Mouse (Mus musculus) spleen, adult 18-20 months (tissue): ENCODE measurements around the gene Mcts2.

Experiments
- DNase-seq, 2 experiments: peaks; one replicate each; pipeline ENCODE4 v3.0.0; 2022; ENCODE audit warnings: mixed read lengths in 2 of 2

Gene Mcts2

DNA sequence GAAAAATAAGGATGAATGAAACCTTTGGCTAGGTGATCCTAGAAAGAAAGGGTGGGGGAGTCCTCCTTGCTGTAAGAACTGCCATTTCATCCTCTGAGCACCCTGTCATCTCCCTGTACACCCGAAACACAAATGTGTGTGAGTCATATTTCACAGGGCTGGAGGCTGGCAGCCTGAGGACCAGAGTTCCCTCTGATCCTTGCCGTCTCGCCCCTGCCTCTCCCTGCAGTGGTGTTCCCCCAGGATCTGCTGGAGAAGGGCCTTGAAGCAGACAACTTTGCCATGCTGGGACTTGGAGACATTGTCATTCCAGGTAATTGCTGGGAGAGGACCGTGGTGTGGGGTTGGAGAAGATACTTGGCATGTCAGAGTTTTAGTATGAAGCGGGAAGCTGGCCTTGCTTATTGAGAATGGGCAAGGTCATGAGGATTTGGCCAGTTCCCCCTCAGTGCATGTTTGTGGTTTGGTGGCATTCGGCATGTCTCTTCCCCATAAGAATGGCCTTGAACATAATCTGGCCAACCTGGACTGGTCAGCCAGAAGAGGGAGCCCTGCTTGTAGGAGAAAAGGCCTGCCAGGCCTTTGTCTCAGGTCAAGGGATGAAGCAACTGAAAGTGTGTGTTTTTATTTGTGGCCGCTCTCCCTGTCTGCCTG lies 4.9 kb downstream of the Mcts2 start:
- DNase-seq, result no peak

DNA sequence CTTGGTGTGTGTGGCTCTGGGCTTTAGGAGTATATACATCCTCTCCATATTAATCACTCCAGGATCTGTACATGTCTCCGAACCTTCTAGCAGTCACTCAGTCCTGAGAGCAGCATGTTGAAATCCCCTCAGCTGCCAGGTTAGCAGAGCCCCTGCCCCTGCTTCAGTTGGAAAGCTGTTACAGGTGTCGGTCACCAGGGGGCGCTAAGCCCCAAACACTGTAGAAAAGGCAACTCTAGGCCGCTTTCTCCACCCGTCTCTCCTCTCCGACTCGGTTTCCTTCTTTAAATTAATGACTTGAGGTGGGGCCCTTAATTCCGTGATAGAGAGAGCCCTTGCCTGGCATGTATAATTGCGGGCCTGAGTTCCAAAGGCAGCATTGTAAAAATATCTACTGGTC lies 6.4 kb downstream of the Mcts2 start:
- DNase-seq, result peak in 1 of 2 experiments; percentile 58

DNA sequence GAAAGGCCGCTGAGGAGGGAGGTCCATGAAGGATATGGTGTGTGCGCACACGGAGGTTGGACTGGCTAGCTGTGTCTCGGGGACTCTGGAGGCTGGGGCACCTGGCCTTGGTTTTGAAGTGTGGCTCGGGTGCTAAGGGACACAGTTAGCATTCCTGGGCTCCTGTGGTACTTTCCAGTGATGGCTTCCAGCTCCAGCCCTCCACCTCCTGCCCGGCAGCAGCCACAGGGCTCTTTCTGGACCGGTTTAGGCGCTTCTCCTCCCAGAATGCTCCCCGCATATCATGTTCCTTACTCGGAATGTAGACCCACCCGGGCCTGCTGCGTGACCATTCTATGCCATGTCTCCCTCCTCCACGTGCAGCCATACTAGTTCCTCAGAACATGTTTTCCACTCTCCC lies 6.9 kb downstream of the Mcts2 start:
- DNase-seq, result no peak

DNA sequence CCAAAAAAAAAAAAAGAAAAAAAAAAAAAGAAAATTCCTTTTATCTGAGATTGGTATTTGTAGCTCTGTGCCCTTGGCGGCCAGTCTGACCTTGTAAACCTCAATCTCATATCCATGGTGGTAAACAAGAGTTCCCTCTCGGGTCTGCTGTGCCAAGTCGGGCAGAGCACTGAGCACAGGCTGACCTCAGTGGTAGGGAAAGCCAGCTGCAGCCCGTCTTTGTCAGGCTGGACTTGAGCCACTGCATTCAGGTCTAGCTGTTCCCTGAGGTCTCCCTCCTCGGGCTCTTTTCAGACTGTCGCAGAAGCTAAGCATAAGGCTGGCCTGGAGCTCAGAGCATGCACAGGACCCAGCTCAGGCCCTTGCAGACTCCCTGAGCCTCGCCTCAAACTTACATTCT lies 7.9 kb downstream of the Mcts2 start:
- no peak for DNase-seq

DNA sequence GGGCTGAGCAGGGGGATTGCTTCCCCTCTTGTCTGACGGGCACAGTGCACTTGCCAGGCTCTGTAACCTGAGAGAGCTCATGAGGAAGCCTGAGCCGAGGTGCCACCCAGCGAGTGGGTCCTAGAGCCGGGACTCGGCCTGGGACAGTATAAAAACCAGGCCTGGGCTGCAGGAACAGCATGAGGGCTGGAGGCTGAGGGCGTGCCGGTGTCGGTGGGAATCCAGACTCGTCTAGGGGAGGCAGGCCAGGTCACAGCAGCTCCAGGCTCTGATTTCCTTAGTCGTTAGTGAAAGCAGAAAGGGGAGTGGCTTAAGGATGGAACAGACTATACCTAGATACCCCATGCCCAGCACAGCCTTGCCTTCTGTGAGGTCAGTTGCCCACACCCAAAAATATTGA lies 9.2 kb downstream of the Mcts2 start:
- DNase-seq, result no peak

DNA sequence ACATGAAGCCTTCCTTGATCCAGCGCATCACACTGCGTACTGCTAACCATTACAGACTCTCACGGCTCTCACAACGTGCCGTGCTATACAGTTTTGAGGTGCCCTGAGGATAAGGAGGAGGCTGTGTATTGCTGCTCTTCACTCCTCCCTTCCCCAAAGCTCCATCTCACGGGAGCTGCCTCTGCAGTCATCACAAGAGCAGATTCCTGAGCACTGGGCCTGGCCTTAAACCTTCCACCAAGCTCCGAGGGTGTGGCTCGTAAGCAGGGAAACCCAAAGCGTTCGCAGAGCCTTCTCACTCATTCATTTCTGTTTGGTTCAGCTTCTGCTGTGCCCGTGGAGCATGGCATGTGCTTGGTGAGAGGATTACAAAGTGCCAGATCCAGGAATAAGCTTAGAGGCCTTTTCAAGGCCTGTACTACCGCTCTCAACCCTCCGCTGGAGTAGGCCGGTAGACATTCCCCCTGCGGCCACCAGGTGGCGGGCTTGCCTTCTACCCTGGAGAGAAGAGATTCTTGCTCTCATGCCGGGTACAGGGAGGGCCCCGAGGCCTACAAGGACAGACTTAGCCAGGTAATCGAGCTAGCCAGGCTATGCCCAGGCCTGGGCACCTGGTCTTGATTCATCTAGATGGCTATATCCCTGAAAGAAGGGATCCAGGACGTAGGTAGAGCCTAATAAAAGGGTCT lies 9.8 kb downstream of the Mcts2 start:
- DNase-seq, result peak; percentile 66 to 86

DNA sequence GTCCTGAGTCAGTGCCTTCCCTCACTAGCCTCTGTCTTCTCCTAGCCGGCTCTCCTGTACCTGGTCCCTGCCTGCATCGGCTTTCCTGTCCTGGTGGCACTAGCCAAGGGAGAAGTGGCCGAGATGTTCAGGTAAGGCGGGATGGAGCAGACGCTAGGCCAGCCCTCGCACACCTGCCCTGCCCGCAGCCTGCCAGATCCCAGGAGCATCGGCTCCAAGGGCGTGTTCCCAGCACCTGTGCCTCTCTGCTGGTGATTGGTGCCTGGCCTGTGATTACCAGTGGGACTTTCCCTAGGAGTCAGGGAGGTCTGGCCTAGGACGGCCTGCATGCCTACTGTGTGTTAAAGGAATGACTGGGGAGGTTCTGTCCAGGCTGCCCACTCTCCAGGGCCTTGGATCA lies 13.3 kb downstream of the Mcts2 start:
- no peak for DNase-seq

DNA sequence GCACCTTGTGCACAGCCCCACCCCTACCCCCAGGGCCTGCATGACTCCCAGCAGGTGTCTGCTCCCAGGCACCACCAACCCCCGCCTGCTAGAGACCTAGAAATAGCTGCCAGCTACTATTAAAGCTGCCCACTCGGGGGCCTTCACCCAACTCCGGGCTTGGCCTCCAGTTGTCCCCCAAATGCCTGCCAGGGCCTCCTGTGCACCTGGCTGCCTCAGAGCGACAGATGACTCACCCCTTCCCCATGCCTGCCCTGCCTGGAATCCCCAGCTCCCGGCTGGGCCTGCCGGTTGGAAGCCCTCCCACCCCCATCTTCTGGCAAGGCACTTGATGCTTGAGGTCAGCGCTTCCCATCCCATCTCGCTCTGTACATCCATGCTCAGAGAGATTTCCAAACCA lies 13.9 kb downstream of the Mcts2 start:
- DNase-seq, result no peak

DNA sequence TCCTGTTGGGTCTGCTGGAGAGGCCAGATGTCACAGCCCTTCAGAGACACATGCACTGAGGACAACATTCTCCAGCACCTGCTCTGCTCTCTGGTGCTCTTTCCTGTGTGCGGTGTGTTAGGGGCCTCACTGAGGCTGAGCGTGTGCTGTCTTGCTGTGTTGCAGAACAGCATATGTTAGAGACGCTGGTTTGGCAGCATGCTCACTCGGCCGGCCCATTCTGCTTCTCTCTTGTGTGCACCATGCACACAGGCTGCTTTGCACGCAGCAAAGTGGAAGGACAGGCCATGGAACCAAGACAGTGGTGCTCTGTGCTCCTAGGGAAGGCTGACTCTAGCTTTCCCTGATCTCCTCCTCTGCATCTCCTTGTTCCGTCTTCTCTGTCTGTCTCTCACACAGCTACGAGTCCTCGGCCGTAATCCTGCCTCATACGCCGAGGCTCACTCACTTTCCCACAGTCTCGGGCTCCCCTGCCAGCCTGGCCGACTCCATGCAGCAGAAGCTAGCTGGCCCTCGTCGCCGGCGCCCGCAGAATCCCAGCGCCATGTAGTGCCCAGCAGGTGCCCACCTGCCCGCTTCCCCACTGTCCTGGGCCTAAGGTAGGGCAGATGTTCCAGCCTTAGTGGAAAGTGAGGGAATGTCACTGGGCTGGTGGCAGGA lies 16.9 kb downstream of the Mcts2 start:
- DNase-seq, result no peak

DNA sequence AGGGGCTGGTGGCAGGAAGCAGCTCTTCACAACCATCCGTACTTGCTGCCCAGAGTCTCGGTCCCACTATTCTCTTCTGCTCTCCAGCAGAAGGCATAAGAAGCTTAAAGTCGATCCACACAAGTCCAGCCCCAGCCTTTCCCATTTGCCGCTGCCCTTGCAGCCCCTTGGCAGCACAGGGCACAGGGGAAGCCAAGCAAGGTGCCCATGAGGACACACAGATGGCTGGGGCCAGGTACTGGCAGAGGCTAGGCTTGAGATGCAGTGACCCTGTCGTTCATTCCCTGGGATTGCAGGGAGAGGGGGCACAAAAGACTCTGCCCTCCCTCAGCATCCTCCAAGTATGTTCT lies 17.4 kb downstream of the Mcts2 start:
- DNase-seq, result no peak

DNA sequence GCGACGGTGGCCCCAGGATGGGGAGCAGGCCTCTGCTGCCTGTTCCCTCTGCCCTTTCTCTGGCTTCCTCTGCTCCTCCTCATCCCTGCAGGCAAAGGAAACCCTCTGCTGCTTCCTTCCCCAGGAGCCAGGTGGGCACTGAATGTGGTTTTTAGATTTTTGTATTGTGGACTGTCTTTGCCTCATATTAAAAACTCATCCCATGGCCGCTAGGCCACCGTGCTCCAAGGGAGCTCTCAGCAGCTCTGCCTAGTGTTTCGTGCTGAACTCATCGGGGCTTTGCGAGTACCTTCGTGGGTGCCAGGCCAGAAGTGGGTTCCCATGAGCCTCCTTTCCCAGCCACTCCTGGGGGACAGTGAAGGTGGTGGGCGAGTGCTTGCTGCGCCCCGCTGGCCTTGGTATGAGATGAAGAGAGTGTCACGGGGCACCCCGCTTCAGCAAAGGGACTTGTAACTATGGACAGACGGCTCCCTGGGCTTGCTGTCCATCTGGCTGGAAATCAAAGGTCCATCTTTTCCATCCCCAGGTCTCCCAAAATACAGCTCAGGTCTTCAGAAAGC lies 18.1 kb downstream of the Mcts2 start:
- no peak for DNase-seq

DNA sequence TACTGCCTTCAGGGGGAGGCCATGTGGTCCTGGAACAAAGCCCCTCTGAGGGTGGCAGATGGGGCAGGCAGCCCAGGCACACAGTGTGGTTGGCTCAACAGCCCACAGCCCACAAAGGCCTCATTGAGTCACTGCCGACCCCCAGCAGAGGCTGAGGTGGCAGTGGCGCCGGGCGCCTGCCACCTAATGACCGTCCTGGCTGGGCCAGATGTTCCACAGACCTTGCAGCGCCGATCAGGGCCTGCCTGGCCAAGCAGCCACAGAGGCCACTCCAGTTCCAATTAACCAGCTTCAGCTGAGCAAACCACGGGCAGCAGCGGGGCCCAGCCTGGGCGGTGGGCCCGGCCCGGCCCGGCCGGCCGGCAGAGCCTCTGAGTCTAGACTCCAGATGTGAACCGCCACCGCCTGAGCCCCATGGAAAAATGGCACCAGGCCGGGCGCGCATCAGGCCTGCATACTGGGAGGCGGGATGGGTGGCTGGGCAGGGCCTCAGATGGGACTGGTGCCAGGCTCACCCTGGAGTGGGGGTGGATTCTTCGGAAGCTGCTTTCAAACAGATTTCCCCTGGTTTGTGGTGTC lies 19.2 kb downstream of the Mcts2 start:
- no peak for DNase-seq

DNA sequence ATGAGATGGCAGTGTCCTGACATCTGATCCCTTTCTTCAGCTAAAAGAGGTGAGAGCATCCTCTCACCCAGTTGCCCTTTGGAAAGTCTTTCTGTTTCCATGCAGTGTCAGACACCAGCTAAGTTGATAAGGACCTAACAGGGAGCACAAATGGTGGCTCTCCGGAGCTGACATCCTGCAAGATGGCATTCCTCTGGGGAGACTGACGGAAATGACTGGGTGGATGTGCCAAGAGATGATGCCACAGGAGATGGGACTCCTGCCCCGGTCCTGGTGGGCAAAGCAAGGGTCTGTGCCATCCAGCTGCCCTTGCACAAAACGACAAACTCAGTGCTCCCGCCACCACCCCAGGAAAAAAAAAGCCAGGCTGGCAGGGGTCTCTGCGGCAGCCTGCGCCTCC lies 20.4 kb downstream of the Mcts2 start:
- DNase-seq, result no peak

DNA sequence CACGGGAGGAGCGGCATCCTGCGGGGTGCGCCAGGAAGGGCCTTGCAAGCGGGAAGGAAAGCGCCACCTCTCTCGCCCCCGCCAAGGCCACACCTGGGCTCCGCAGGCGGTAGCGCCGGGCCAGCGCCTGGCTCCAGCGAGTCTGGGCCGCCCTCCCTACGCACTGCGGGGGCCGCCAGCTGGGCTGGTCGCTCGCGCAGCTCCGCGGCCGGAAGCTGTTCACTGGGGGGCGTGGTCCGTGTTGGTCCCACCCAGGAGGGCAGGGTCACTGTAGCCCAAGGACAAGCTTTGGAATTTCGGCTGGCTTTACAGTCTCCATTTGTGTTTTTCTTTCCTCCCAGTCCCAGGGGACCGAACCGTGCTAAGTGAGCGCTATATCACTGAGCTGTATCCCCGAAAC lies 20.8 kb downstream of the Mcts2 start:
- peak; percentile 29 to 32 for DNase-seq

DNA sequence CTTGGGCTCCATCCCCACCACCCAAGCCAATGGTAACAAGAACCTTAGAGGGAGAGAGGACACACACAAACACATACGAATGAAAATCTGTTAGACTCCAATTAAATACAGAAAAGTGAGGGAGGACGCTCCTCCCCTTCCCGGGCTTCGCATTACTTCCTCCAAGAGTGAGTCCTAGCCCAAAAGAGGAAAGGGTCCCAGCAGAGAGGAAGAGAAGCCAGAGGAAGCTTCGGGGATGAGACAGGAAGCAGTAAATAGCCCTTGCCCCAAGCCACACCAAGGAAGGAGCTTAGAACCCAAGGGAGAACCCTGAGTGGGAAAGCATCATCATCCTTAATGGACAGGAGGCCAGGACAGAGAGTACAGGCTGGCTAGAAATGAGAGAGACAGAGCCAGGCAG lies 22.2 kb downstream of the Mcts2 start:
- no peak for DNase-seq

DNA sequence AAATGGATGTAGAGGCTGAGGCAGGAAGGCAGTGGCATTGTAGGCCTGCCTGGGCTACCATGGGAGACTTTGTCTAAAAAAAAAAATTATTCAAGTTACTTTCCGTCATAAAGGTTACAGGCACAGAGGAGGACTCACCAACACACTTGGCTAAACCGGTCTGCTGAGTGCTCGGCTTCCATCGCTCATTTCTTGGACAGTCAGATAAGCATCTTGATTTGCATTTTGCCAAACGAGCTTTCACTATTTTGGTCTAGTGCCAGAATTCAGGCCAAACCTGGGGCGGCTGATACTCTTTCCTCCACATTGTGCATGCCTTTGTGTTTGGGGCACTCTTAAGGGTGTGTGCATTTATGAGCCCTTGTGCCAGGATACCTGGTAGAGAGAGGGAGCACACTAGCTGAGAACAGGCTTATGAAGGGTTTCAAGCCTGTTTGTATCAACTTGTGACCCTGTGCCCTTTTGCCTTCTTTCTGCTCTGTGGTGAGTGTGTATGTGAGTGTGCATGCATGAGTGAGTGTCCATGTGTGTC lies 29.5 kb downstream of the Mcts2 start:
- DNase-seq, result no peak

DNA sequence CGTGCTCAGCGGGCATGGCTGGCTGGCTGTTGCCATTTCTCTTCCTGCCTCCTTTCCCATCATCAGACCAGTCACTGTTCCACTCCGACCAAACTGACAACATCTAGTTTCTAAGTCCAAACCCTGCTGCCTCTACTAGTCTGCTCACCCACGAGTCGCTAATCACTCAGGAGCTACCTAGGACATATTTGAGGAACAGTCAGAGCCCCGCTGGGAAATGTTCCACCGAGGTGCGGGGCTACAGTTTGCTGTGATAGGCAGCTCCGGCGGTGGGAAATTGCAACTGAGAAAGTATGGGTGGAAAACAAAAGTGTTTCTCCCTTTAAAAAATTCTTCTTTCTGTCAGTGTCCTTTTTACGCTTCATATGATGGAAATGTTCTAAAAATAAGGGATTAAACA lies 30.8 kb downstream of the Mcts2 start:
- no peak for DNase-seq

DNA sequence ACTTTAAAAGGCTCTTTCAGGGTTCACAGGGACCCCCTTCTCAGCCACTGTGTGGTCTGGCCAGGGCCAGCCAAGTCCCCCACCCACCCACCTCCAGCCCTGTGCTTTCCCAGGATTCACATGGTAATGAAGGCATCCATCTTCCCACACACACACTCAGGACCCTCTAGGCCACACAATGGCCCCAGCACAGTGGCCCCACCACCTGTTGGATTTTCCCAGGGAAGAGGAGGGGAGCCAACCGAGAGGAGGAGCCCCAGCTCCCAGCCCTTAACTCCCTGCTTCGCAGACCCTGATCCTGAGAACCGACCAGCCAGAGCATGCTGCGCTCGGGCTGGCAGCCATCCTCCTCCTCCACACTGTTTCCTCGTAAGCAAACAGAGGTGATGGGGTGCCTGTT lies 31.2 kb downstream of the Mcts2 start:
- DNase-seq, result no peak

DNA sequence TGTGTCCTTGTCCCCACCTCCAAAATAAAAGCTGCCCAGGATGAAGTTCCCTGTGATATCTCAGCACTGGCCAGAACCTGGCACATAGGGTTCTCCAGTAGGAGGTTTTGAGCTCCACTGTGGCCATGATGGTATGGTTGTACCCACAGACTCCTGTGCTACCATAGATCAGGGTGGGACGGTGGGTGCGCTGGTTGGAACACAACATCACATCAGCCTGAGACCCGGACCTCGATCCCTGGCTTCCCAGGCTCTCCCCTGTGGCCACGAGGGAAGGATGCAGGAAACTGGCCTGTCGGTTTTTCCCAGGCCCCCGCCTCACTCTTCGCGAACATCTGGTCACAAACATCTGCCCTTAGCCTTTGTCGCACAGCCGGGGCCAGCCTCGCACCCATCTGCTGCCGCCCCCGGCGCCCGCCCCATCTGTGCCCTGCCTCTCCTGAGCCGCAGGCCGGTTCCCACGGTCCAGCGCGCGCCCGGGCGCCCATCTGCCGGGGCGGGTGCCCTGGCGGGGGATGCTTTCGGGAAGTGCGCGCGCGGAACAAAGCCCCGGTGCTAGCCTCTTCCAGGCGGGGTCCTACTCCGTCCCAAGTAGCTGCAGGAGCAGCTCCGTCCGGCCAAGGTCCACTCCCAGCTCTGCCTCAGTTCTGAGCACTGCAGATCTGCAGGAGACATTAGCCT lies 37.0 kb downstream of the Mcts2 start:
- DNase-seq, result no peak

DNA sequence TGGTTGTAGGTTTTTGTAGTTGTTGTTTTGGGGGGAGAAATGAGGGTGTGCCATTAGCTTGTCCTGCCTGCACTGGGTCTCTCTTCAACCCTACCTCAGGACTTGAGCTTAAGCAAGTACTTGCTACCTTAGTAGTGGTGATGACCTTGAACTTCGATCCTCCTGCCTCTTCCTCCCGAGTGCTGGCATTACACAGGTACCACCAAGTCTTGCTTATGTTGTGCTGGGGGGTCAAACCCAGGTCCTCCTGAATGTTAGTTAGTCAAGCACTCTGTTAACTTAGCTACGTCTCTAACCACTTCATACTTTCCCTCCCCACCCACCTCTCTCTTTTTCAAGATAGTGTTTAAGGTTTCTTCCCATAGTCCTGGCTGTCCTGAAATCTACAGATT lies 37.5 kb downstream of the Mcts2 start:
- no peak for DNase-seq

DNA sequence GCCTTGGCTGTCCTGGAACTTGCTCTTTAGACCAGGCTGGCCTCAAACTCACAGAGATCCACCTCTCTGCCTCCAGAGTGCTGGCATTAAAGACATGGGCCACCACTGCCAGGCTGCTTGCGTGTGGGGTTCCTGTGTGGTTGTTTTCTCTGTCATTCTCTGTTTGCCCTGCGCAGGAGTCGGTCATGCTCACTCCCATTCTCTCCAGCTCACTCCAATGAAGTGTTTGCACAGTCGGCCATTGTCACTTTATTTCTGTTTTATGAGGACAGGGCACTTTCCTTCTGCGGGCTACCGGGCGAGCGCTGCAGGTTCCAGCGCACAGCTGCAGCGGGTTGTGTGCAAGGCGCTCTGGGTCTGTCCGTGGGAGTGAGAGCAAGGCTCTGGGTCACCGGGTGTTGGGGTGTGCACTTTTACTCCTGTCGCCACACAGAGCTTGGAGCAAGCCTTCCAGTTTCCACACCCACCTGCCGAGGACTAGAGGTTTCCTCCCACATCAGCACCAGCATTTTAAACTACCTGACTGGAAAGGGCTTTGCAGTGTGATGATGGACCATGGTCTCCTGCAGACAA lies 38.4 kb downstream of the Mcts2 start:
- DNase-seq, result no peak

DNA sequence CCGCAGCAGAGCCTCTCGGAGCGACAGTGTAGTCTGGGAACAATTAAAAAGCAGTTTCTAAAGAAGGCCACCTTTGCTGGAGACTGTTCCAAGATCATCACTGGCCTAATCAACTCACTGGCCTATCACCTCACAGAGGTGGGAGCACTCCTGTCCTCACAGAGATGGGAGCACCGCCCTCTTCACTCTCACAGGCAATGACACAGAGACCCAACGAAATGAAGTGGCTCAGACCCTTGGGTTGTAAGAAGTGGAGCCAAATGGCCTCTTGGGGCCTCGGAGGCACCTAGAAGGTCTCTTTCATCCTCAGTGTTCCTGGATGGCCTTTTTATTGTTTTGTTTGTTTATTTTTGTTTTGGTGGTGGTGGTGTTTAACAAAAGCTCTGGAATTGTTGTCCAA lies 39.4 kb downstream of the Mcts2 start:
- no peak for DNase-seq
